Mouse (Mus musculus) frontal cortex, postnatal 14 days (tissue): ENCODE measurements around the gene Chrnd.

ENCODE experiments used
- DNase-seq, 2 experiments: peaks; one replicate each; pipeline ENCODE4 v3.0.0; 2022; ENCODE audit warnings: low spot score in 2 of 2

The Chrnd gene

GRCm38 (mm10) chr1:87190429-87190828, at the start of gene Chrnd:
Gene Chrnd, plus strand, starts transcription at chr1:87190607.
- DNase-seq: no peak

DNA sequence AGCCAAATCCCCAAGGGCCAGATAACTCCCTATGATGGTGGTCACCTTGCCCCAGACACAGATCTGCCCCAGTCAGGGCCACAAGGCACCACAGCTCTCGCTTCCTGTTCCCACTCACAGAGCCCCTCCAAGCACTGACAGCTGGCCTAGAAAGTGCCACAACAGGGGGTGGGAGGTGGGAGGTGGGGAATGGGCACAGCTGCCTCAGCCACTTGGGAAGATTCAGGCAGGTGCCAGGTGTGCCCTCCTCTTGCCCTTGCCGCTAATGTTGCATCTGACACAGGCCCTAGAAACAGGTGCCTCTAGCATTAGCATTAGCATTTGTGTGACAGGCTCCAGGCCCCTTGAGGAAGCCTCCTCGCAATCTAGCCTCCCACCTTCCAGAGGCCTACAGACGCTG, 48.9 kb upstream of the Chrnd start:
- no peak for DNase-seq

GRCm38 (mm10) chr1:87142456-87142855, 48.0 kb upstream of the Chrnd start:
- no peak for DNase-seq

- no peak for DNase-seq
Observed at GRCm38 (mm10) chr1:87143141-87143540, 47.3 kb upstream of the Chrnd start.

GRCm38 (mm10) chr1:87149422-87149821, 41.0 kb upstream of the Chrnd start:
- no peak for DNase-seq

DNA sequence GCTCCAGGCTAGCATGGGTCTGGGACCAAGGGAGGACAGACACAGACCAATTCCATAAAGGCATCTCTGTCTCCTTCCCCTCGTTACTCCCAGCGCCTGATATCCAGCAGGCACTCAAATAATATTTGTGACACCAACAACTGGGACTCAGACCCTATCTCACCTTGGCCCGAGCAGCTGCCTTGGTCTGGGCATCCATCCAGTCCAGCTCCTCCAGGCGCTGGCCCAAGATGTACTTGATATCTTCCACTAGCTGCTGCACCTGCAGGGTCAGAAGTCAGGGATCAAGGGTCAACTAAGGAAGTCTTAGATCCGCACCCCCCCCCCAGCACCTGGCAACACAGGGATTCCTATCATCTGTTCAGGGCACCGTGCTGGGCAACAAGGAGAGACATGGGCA, 39.1 kb upstream of the Chrnd start:
- DNase-seq: no peak

DNA sequence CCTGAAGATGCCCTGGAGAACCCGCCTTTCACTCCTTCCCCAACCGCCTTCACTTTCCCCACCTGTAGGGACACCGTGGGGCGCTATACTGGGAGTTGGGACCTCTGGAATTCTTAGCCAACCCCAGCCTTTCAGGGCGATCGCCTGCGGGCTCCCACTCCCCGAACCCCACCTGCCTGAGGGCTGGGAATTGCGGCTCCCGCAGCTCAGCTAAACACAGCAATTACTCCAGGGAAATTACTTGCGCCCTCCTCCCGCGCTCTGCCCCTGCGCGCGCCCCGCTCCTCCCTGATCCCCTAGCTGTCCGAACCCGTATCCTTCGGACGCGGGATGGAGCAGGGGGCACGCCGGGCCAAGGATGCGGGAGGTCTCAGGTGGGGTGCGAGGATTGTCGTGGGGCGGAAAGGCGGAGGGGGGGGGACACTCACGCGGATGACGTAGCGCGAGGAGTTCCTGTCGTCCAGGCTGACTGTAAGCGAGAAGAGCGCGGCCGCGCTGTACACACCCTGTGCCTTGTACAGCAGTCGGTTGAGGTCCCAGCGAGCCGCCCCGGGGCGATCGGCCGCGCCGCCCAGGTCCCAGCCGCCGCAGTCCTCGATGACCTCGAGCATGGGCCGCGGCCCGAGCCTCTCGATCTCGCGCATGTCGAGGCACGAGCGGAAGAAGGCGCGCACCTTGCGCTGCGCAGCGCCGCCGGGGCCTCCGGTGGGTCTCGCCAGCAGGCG, 36.5 kb upstream of the Chrnd start:
- no peak for DNase-seq

DNA sequence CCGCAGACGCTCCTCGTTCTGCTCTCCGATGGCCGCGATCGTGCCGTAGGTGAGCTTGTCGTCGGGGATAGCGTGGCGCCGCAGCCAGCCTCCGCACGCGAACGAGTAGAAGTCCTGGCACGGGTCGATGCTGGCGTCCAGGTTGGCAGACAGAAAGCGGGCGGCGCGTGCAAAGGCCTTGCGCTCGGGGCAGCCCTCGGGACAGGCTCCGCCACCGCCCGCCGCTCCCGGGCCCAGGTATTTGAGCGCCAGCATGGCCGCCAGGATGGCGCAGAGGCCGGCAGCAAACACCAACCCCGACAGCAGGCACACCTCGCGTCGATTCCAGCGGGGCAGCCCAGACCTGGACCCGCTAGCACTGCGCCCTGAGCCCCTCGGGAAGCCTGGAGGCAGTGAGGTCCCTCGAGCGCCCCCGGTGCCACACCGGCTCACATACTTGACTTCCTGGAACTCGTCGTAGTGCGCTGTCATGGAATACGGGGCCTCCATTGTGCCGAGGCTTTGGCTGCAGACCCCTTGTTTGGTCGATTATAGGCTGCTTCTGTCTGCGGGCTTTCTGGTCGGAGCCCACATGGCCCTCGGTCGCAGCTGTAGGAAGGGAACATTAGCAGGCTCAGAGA, 35.8 kb upstream of the Chrnd start:
- no peak for DNase-seq

GRCm38 (mm10) chr1:87155531-87156198, 34.7 kb upstream of the Chrnd start:
- DNase-seq: no peak

DNA sequence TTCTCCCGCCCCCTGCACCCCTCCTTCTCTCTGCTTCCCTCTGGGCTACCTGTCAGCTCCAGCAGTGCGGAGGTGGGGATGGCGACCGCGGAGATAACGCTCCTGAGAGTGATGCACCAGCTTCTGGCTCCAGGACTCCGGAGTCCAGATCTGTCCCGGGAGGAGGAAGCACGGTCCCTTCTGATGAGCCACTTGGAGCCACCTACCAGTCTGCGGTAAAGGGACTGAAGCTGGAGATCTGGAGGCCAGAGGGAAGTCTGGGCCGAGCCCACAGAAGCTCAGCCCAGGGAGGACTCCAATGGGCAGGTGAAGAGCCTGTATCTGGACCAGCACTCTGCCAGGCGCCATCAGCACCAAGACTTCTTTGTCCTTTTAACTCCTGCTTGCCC, 34.2 kb upstream of the Chrnd start, which contains the start of gene Ecel1:
Gene Ecel1, minus strand, starts transcription at position 323 of the 389 bp plus-strand sequence.
- no peak for DNase-seq

GRCm38 (mm10) chr1:87159396-87159795, 31.0 kb upstream of the Chrnd start:
- no peak for DNase-seq

DNA sequence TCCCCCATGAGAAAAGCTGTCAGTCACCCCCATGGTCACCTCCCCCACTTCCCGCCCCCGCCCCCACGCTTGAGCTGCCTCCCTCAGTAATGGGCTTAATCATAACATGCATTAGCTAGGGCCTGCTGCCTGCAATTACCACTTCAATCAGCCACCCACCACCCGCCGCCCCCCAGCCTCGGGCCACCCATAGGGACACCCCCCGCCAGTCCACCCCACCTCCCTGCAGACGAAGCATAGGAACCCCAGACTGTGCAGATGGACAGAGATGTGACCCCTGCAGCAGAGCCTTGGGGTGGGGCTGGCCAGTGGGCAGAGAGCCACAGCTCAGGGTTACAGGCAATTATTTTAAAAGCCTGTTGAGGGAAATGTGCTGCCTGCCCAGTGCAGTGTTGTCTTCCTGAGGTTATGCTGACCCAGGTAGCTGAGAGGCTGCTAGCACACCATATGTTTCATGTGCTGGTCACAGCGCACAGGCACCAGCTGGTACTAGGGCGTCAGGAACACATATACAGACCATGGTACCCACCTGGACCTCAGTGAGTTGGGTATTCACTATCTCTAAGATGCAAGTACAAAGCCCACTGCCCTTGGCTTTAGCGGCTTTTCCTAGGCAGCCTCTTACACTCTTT, 26.1 kb upstream of the Chrnd start:
- DNase-seq: no peak

- no peak for DNase-seq
Observed at GRCm38 (mm10) chr1:87164796-87165184, 25.6 kb upstream of the Chrnd start.

DNA sequence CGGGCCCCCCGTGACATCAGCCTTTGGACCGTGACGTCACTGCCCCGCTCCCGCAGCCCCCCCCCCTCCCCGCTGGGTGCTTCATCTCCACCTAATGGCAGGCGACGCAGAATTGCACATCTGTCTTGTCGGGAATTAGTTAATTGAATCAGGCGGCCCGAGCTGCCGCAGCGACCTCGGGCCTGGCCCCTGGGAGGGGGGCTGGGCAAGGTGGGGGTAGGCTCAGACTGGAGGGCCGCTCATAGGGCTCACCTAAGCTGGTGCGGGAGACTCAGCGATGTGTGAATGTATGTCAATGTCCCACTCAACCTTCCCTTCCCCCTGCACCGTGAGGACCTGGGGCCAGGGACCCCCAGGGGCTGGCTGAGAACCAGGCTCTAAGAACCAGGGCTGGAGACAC, 19.9 kb upstream of the Chrnd start:
- DNase-seq: no peak

- DNase-seq: no peak
Observed at GRCm38 (mm10) chr1:87171312-87171711, 19.1 kb upstream of the Chrnd start.

DNA sequence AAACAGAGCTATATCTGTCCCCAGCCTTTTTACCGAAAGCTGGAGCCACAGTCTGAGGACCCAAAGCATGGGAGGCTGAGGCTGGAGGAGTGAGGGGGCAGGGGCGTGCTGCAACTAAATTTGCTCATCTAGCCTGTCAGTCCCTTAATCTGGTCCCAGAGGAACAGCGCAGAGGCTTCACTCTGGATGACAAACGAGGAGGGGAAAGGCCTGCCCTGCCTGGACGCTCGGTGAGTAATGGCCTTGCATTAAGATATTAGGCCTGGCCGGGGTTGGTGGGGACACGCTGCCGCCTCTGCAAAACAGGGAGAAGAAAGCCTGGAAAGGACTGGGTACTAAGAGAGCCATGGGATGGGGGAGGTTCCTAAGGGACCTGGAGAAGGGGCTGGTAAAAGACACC, 18.1 kb upstream of the Chrnd start:
- DNase-seq: no peak

- DNase-seq: peak in 1 of 2 experiments; percentile 43
Observed at GRCm38 (mm10) chr1:87174006-87174955, 16.1 kb upstream of the Chrnd start.

- DNase-seq: peak; percentile 35 to 60
Observed at GRCm38 (mm10) chr1:87175852-87176292, 14.5 kb upstream of the Chrnd start.

DNA sequence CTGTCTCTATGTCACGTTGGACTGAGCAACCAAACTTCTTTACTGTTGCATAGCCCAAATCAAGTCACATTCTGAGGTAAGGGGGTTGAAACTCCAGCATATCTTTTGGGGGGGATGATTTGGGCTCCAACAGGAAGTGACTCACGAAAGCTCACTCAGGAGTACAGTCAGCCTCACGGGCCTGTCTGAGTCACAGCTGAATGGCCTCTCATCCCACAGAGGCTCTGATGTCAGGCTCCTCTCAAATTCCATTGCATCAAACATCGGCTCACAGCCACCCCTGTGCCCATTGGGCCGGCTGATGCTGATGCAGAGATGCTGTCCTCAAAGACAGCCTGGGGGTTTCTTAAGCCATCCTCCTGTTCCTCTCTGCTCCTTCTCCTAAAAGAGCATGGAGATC, 9.5 kb upstream of the Chrnd start:
- no peak for DNase-seq

DNA sequence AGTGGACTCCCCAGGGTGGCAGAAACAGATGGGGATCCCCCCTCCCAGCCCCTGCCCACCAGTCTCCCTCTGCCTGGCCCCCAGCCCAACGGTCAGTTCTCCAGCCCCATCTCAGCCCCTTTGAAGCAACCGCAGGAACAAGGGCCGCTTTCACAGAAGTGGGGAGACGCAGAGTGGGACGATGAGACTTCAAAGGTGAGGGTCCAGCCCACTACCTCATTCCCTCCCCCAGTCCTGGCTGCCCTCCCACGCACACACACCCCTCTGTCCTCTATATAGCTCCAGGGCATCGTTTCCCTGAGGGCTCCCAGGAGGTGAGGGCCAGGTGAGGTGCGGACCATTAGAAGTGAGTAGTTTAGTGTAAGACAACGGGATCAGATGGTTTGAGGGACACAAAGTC, 7.4 kb upstream of the Chrnd start, which contains the start of gene Prss56:
Gene Prss56, plus strand, starts transcription at position 301 of the 400 bp plus-strand sequence.
- DNase-seq: no peak
